Mouse (Mus musculus): ENCODE measurements around the gene Pde11a. TPM values are rescaled to one million over a fixed set of nuclear protein-coding genes. Genes with fewer than 3 reads are reported as not detected.
A peak's percentile ranks its signal among the peaks of the same experiment; 100 is the strongest.

The Pde11a gene
- polyA plus RNA-seq, 1 experiment: 1.4 TPM

GRCm38 (mm10) chr2:76267335-76267734 is 71.2 kb downstream of the Pde11a start:
- TF ChIP-seq CTCF (IDR thresholded peaks at IDR 0.05; ENCODE audit: extremely low read depth, insufficient read depth, low read length): no peak
- TF ChIP-seq POLR2A (IDR thresholded peaks at IDR 0.05; ENCODE audit: extremely low read depth, insufficient read depth, low read length): no peak
- Histone ChIP-seq H3K4me3 (ENCODE audit: insufficient read depth, low read length) (no peak overlapping the region), H3K27ac (ENCODE audit: insufficient read depth, low read length) (no peak overlapping the region), H3K4me1 (ENCODE audit: control insufficient read depth, insufficient read depth, low read length) (no peaks in the 10 kb centered on the region; the same call in 1 of the 2 replicates)

- Histone ChIP-seq H3K27ac (ENCODE audit: insufficient read depth, low read length) (no peak overlapping the region), H3K4me3 (ENCODE audit: insufficient read depth, low read length) (no peak overlapping the region), H3K4me1 (ENCODE audit: control insufficient read depth, insufficient read depth, low read length) (no peaks in the 10 kb centered on the region; the same call in 1 of the 2 replicates)
- no peak for TF ChIP-seq CTCF (IDR thresholded peaks at IDR 0.05; ENCODE audit: extremely low read depth, insufficient read depth, low read length)
- no peak for TF ChIP-seq POLR2A (IDR thresholded peaks at IDR 0.05; ENCODE audit: extremely low read depth, insufficient read depth, low read length)
These were observed 72.0 kb downstream of the Pde11a start for GRCm38 (mm10) chr2:76266622-76267021.

GRCm38 (mm10) chr2:76264258-76264657 is 74.3 kb downstream of the Pde11a start:
- no peak overlapping the region for H3K4me3 ChIP-seq (ENCODE audit: insufficient read depth, low read length)
- no peaks in the 10 kb centered on the region; the same call in 1 of the 2 replicates for H3K4me1 ChIP-seq (ENCODE audit: control insufficient read depth, insufficient read depth, low read length)
- no peak overlapping the region for H3K27ac ChIP-seq (ENCODE audit: insufficient read depth, low read length)
- TF ChIP-seq POLR2A (IDR thresholded peaks at IDR 0.05; ENCODE audit: extremely low read depth, insufficient read depth, low read length) (no peak), CTCF (IDR thresholded peaks at IDR 0.05; ENCODE audit: extremely low read depth, insufficient read depth, low read length) (no peak)

GRCm38 (mm10) chr2:76262661-76263060 is 75.9 kb downstream of the Pde11a start:
- Histone ChIP-seq H3K4me1 (ENCODE audit: control insufficient read depth, insufficient read depth, low read length) (no peaks in the 10 kb centered on the region; the same call in 1 of the 2 replicates), H3K27ac (ENCODE audit: insufficient read depth, low read length) (no peak overlapping the region), H3K4me3 (ENCODE audit: insufficient read depth, low read length) (no peak overlapping the region)
- TF ChIP-seq POLR2A (IDR thresholded peaks at IDR 0.05; ENCODE audit: extremely low read depth, insufficient read depth, low read length) (no peak), CTCF (IDR thresholded peaks at IDR 0.05; ENCODE audit: extremely low read depth, insufficient read depth, low read length) (no peak)

- Histone ChIP-seq H3K4me3 (ENCODE audit: insufficient read depth, low read length) (no peak overlapping the region), H3K4me1 (ENCODE audit: control insufficient read depth, insufficient read depth, low read length) (no peaks in the 10 kb centered on the region), H3K27ac (ENCODE audit: insufficient read depth, low read length) (no peak overlapping the region)
- TF ChIP-seq POLR2A (IDR thresholded peaks at IDR 0.05; ENCODE audit: extremely low read depth, insufficient read depth, low read length): no peak
- peak; percentile 66 for TF ChIP-seq CTCF (IDR thresholded peaks at IDR 0.05; ENCODE audit: extremely low read depth, insufficient read depth, low read length)
These were observed 83.7 kb downstream of the Pde11a start for GRCm38 (mm10) chr2:76254833-76255232.

- TF ChIP-seq CTCF (IDR thresholded peaks at IDR 0.05; ENCODE audit: extremely low read depth, insufficient read depth, low read length): no peak
- TF ChIP-seq POLR2A (IDR thresholded peaks at IDR 0.05; ENCODE audit: extremely low read depth, insufficient read depth, low read length): no peak
- Histone ChIP-seq H3K27ac (ENCODE audit: insufficient read depth, low read length) (no peak overlapping the region), H3K4me3 (ENCODE audit: insufficient read depth, low read length) (no peak overlapping the region), H3K4me1 (ENCODE audit: control insufficient read depth, insufficient read depth, low read length) (no peaks in the 10 kb centered on the region)
These were observed 87.2 kb downstream of the Pde11a start for GRCm38 (mm10) chr2:76251379-76251778.

GRCm38 (mm10) chr2:76248242-76248641 is 90.3 kb downstream of the Pde11a start:
- TF ChIP-seq POLR2A (IDR thresholded peaks at IDR 0.05; ENCODE audit: extremely low read depth, insufficient read depth, low read length): no peak
- TF ChIP-seq CTCF (IDR thresholded peaks at IDR 0.05; ENCODE audit: extremely low read depth, insufficient read depth, low read length): no peak
- no peak overlapping the region for H3K4me3 ChIP-seq (ENCODE audit: insufficient read depth, low read length)

GRCm38 (mm10) chr2:76239175-76239574 is 99.4 kb downstream of the Pde11a start:
- Histone ChIP-seq H3K27ac (ENCODE audit: insufficient read depth, low read length) (no peak overlapping the region), H3K4me1 (ENCODE audit: control insufficient read depth, insufficient read depth, low read length) (no peaks in the 10 kb centered on the region), H3K4me3 (ENCODE audit: insufficient read depth, low read length) (no peak overlapping the region)
- no peak for TF ChIP-seq POLR2A (IDR thresholded peaks at IDR 0.05; ENCODE audit: extremely low read depth, insufficient read depth, low read length)
- no peak for TF ChIP-seq CTCF (IDR thresholded peaks at IDR 0.05; ENCODE audit: extremely low read depth, insufficient read depth, low read length)

More at GRCm38 (mm10) chr2:76248242-76248641, 90.3 kb downstream of the Pde11a start:
- Histone ChIP-seq H3K4me1 (ENCODE audit: control insufficient read depth, insufficient read depth, low read length) (no peaks in the 10 kb centered on the region), H3K27ac (ENCODE audit: insufficient read depth, low read length) (no peak overlapping the region)

- H3K4me3 ChIP-seq (ENCODE audit: insufficient read depth, low read length): no peak overlapping the region
- H3K4me1 ChIP-seq (ENCODE audit: control insufficient read depth, insufficient read depth, low read length): no peaks in the 10 kb centered on the region
- TF ChIP-seq CTCF (IDR thresholded peaks at IDR 0.05; ENCODE audit: extremely low read depth, insufficient read depth, low read length) (no peak), POLR2A (IDR thresholded peaks at IDR 0.05; ENCODE audit: extremely low read depth, insufficient read depth, low read length) (no peak)
- H3K27ac ChIP-seq (ENCODE audit: insufficient read depth, low read length): no peak overlapping the region
These were observed 100.1 kb downstream of the Pde11a start for GRCm38 (mm10) chr2:76238496-76238895.

GRCm38 (mm10) chr2:76237638-76238420 is 100.7 kb downstream of the Pde11a start:
- H3K4me1 ChIP-seq (ENCODE audit: control insufficient read depth, insufficient read depth, low read length): no peaks in the 10 kb centered on the region
- no peak overlapping the region for H3K4me3 ChIP-seq (ENCODE audit: insufficient read depth, low read length)
- H3K27ac ChIP-seq (ENCODE audit: insufficient read depth, low read length): no peak overlapping the region
- TF ChIP-seq CTCF (IDR thresholded peaks at IDR 0.05; ENCODE audit: extremely low read depth, insufficient read depth, low read length) (no peak), POLR2A (IDR thresholded peaks at IDR 0.05; ENCODE audit: extremely low read depth, insufficient read depth, low read length) (no peak)

Data from cortical plate, adult 2 months (tissue).